Mouse (Mus musculus) thymus, adult 2 months (tissue): ENCODE measurements around the gene Cdon. TPM values are rescaled to one million over a fixed set of nuclear protein-coding genes. Genes with fewer than 3 reads are reported as not detected.

ENCODE experiments used
- DNase-seq: peaks from one replicate; pipeline ENCODE4 v3.0.0; 2021
- H3K27ac ChIP-seq: fragments of 200-500 bp; 2 replicates; pipeline ENCODE4 v1.5.1; 2012; ENCODE audit warnings: low read length, control low read depth; ENCODE audit not compliant: control insufficient read depth, insufficient read depth
- H3K27me3 ChIP-seq: fragments of 200-500 bp; 2 replicates; pipeline ENCODE4 v1.6.1; 2012; ENCODE audit warnings: mild to moderate bottlenecking, low read length, moderate library complexity, mixed read lengths; ENCODE audit not compliant: control insufficient read depth, insufficient read depth
- H3K36me3 ChIP-seq: fragments of 200-500 bp; 2 replicates; pipeline ENCODE4 v1.6.1; 2012; ENCODE audit warnings: mild to moderate bottlenecking, low read length, moderate library complexity; ENCODE audit not compliant: control insufficient read depth, insufficient read depth
- H3K4me1 ChIP-seq: fragments of 200-500 bp; replicated peaks from 2 replicates; pipeline ENCODE4 v1.6.1; 2012; ENCODE audit warnings: low read length; ENCODE audit not compliant: control insufficient read depth, insufficient read depth
- H3K4me3 ChIP-seq: fragments of 200-500 bp; 2 replicates; pipeline ENCODE4 v1.5.1; 2012; ENCODE audit warnings: mild to moderate bottlenecking, low read length, control low read depth, moderate library complexity; ENCODE audit not compliant: control insufficient read depth, insufficient read depth
- CTCF ChIP-seq: fragments of 200-500 bp; IDR thresholded peaks from 2 replicates; pipeline ENCODE4 v1.5.1; 2012; ENCODE audit warnings: mild to moderate bottlenecking, control low read depth, low read length, moderate library complexity, borderline replicate concordance; ENCODE audit not compliant: control insufficient read depth, poor library complexity, insufficient read depth; ENCODE audit errors: extremely low read depth
- POLR2A ChIP-seq: fragments of 200-500 bp; IDR thresholded peaks from 2 replicates; pipeline ENCODE4 v1.6.1; 2012; ENCODE audit warnings: mild to moderate bottlenecking, low read length, control low read depth, moderate library complexity; ENCODE audit not compliant: control insufficient read depth, poor library complexity, insufficient read depth; ENCODE audit errors: extremely low read depth
- WGBS: fragments of 180-500 bp; shearing (Covaris S2); methylation state at CpG from one replicate; pipeline ENCODE4 v1.1.7; 2018; 5-methylcytosine and 5-hydroxymethylcytosine counted together
- polyA plus RNA-seq: library from polyadenylated mRNA; depleted of rRNA; stranded (reverse); fragments of >200 nt; gene quantifications from 2 replicates; pipeline ENCODE4 v1.2.3, GENCODE M21; 2012

Cdon gene
- polyA plus RNA-seq, 1 experiment, result 8.8 TPM

DNA sequence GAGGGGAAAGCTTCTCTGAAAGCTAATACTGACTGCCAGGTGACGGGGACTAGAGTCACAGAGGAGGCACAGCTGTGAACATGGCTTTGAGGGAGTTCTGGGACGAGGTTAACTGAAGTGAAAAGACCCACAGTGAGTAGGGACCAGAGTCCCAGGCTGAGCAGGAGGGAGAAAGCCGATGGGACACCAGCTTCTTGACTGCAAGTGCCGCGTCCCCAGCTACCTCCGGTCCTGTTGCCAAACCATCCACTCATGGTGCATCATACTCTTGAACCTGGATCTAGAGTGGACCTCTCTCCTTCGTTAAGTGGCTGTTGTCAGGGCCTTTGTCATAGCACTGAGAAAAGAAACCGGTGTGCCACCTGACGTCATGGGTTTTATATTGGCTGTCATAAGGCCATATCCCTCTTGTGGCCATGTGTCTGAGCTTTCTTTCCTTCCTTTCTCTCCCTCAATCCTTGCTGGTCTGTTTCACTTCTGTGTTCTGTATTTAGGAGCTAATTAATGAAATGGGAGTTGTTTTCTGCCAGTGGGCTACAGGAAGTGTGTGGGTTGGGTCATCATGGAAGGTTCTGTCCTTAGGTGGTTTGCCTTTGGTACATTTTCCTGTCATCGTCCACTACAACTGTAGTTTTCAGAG, 81.6 kb downstream of the Cdon start:
- Histone ChIP-seq H3K27ac (no peak overlapping the region), H3K27me3 (no peaks in the 10 kb centered on the region), H3K4me1 (no peaks in the 10 kb centered on the region), H3K4me3 (no peak overlapping the region), H3K36me3 (no peaks in the 10 kb centered on the region)
- DNase-seq, result no peak
- WGBS, result 91% methylated on average over 10 of the region's 10 CpGs
- TF ChIP-seq CTCF, result no peak

- no peaks in the 10 kb centered on the region for H3K4me1 ChIP-seq
- DNase-seq, result no peak
- H3K4me3 ChIP-seq, result no peak overlapping the region
- H3K36me3 ChIP-seq, result no peaks in the 10 kb centered on the region
- no peaks in the 10 kb centered on the region for H3K27me3 ChIP-seq
- H3K27ac ChIP-seq, result no peak overlapping the region
- TF ChIP-seq CTCF, result no peak
- TF ChIP-seq POLR2A, result no peak
- WGBS, result 92% methylated on average over 8 of the region's 8 CpGs
Measured at GRCm38 (mm10) chr9:35508234-35508633, 87.3 kb downstream of the Cdon start.

DNA sequence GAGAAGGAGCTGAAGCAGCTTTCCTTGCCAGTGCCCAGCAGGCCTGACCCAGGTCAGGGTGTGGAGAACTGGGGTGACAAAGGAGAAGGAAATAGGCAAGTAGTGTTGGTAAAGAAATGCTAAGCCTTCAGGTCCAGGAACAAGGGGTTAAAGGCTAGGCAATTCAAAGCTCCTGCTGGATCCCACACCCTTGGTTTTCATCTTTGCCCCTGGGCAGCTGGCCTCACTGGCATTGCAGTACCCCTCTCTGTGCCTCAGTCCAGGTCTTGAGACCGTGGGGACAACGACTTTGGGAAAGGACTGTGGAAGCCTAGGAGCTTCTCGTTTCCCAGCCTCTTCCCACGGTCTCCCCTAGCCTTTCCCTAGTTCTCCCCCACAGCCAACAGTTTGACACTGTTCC, 93.0 kb downstream of the Cdon start:
- TF ChIP-seq CTCF, result no peak
- no peak for TF ChIP-seq POLR2A
- Histone ChIP-seq H3K4me1 (no peaks in the 10 kb centered on the region), H3K4me3 (no peak overlapping the region), H3K27me3 (no peaks in the 10 kb centered on the region), H3K27ac (no peak overlapping the region), H3K36me3 (no peaks in the 10 kb centered on the region)
- 84% methylated on average over 4 of the region's 4 CpGs for WGBS
- DNase-seq, result no peak

DNA sequence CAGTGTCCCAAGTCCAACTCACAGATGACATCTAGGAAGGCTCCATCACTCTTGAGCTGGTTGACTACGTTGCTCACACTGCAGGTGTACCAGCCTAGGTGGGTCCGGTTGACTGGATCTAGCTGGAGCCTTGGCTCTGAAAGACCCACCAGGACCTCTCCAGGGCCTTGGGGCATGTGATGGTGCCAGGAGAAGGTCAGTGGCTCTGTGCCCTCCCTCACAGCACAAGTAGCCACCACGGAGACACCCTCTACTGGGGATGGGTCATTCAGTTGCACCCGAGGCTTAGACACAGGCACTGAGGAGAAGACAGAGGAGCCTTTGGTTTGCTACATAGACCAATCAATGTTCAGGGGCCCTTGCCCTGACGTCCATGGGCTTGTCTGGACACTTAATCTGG, 95.3 kb downstream of the Cdon start:
- Histone ChIP-seq H3K4me1 (no peaks in the 10 kb centered on the region), H3K27me3 (no peaks in the 10 kb centered on the region), H3K27ac (no peak overlapping the region), H3K36me3 (no peaks in the 10 kb centered on the region), H3K4me3 (no peak overlapping the region)
- TF ChIP-seq CTCF, result no peak
- TF ChIP-seq POLR2A, result no peak
- WGBS, result 86% methylated on average over 5 of the region's 5 CpGs
- DNase-seq, result no peak

- TF ChIP-seq POLR2A (no peak), CTCF (no peak)
Measured at GRCm38 (mm10) chr9:35516711-35517110, 95.8 kb downstream of the Cdon start.

DNA sequence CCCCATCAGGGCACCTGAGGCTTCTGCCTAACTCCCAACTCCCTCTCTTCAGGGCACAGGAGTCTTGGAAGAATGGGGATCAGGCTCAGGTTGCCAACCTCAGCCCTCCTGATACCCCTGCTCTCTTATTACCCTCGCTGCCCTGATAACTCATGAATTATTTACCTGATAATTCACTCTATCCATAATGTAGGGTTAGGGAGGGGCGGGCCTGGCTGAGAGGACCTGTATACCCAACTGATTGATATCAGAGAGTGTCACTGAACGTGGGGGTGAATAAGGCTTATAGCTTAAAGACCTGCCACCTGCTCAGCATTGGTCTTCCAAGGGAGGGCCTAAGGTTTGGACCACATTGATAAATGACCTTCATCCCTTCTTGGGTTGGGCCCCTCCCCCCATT, 97.2 kb downstream of the Cdon start, which contains the start of gene Gm1113:
TSS of gene Gm1113 (minus strand) at position 101 of the 400 bp plus-strand sequence.
- H3K4me3 ChIP-seq, result no peak within 1 kb of the TSS
- H3K36me3 ChIP-seq, result no peaks in the 10 kb centered on the region
- no peaks in the 10 kb centered on the region for H3K4me1 ChIP-seq
- no peak within 1 kb of the TSS for H3K27ac ChIP-seq
- DNase-seq, result no peak
- no peaks in the 10 kb centered on the region for H3K27me3 ChIP-seq
- WGBS, result 84% methylated on average over 3 of the region's 3 CpGs
- TF ChIP-seq CTCF (no peak), POLR2A (no peak)

More at GRCm38 (mm10) chr9:35516711-35517110, 95.8 kb downstream of the Cdon start:
- H3K4me3 ChIP-seq, result no peak overlapping the region
- H3K4me1 ChIP-seq, result no peaks in the 10 kb centered on the region
- no peaks in the 10 kb centered on the region for H3K36me3 ChIP-seq
- no peaks in the 10 kb centered on the region for H3K27me3 ChIP-seq
- no peak overlapping the region for H3K27ac ChIP-seq
- WGBS, result 92% methylated on average over 16 of the region's 16 CpGs
- DNase-seq, result no peak
